Mouse (Mus musculus) left cerebral cortex, adult 8-10 months (tissue): ENCODE data around the gene Nrxn3. TPM values are rescaled to one million over a fixed set of nuclear protein-coding genes. Genes with fewer than 3 reads are reported as not detected.

ENCODE experiments used
- DNase-seq, 2 experiments: peaks; one replicate each; pipeline ENCODE4 v3.0.0; 2022; ENCODE audit warnings: low spot score in 2 of 2
- total RNA-seq, 4 experiments: library from RNA; stranded (reverse); gene quantifications; 2 replicates each; pipeline ENCODE4 v1.2.4; 2022

Gene Nrxn3
- total RNA-seq = 100 to 1,000 TPM; 226 to 258 (median 238) TPM

DNA sequence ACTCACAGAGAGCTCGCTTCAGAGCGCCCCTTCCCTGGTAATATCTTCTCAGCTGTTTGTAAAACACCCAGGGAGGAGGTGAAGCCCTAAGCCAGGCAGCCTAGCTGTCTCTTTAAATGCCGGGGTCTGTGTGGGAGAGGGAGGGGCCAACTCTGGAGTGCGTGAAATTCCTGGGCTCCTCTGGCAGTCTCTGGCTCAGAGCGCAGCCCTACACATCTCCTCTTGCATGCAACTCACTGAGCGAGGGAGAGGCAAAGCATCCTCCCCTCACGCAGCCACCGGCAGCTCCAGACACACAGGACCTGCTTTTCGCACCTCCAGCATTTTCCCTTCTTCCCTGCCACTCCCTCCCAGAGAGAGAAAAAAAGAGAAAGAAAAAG, at the start of gene Nrxn3:
TSS of gene Nrxn3 (plus strand) at position 186 of the 380 bp plus-strand sequence.
- peak; percentile 73 to 81 for DNase-seq

GRCm38 (mm10) chr12:88704159-88704846, 18.4 kb upstream of the Nrxn3 start:
- DNase-seq = no peak

DNA sequence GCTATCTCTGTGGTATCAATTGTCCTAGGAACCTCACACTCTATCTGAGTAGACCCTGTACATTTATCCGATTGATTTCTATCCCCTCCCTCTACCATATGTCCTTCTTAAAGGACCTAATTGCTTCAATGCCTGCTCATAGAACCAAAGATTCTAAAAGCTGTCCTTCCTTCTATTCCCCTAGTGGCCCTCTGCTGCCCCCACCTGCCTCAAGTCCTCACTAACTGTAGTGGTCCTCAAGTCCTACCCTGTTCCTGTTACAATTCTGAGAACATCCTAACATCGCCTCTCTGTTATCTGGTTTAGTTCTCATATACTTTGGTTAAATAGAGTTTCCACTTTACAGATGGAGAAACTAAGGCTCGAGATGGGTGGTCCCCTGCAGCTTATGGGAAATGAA, 16.7 kb upstream of the Nrxn3 start:
- DNase-seq = no peak

DNA sequence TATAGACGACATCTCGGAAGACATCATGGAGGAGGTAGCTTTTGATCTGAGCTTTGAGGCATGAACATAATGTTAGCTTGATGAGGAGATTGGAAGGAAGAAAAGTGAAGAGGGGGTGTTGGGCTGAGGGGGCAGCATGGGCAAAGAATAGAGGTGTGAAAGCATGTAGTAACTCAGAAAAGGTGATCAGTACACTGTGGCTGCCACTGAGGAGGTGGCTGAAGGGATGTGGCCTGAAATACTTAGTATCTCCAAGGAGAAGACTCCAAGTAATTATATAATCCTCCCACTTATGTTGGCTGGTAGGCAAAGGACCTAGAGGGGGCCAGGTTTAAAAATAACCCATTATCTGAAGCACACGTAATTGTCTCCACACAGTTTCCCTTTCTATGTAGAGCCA, 14.9 kb upstream of the Nrxn3 start:
- DNase-seq = peak in 1 of 2 experiments; percentile 87

DNA sequence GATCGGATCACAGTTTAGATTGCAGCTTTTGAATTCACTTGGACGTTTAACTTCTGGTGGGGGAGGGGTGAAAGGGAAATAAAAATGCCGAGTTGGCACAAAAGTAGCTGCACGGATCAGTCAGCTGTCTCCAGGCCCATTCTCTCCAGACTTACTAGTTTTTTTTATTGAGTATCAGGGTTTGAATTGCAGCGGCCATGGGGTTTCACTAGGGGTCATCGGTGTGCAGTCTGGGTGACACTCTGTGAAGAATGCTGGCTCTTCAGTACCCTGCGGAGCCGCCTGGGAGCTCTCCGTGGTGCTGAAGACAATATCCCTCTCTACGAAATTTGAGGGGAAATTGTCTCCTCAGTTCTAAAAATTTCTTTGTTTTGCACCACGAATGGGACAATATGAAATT, 13.5 kb upstream of the Nrxn3 start:
- no peak for DNase-seq

DNA sequence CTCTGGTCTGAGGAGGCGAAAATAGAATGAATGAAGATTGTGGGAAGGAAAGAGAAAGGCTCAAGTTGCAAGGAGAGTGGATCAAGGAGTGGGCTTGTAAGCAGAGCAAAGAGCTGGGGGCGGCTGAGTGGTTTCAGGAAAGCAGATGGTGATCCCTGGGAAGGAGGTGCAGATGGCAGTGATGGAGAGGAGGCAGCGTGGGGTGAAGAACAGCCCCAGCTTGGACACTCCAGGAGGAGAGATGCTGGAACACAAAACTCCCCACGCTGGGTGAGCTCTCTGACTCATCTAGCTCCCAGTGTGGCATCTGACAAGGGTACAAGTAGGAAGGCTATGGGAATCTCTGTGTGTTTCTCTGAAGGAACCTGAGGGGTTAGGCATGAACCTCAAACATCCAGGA, 9.2 kb upstream of the Nrxn3 start:
- DNase-seq = peak in 1 of 2 experiments; percentile 86

GRCm38 (mm10) chr12:88722031-88722690, 515 bp upstream of the Nrxn3 start:
- DNase-seq = no peak

DNA sequence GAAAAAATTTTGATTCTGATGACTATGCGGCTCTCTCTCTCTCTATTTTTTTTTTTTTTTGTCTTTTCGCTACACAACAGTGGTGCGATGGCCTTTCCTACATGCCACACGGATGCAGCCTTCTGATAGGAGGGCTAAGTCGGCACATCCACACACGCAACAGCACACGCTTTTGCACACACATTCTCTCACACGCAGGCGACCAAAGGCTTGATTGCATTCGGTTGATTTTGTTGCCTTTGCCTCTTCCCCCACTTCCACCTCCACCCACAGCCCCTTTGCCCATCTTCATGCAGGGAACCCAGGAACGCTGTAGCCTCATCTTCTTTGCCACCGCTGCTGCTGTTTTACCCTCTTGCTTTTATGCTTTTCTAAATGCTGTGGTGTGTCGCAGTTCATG, 3.6 kb downstream of the Nrxn3 start:
- no peak for DNase-seq

DNA sequence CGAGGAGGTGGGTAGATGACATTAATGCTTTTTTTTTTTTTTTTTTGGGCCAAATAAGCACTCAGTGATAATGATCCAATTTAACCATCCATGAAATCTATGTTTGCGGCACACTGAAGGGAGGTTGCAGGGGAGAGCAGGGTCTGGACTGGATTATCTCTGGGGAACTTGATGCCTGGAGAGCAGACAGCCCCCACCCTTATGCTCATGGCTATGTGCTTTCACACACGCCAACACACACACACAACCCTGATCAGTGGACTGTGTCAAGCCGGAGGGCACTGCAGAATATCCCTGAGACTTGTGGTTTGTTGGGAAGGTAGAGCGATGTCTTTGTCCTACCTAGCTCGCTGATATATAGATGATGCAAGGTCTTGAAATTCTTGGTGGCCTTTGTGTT, 4.1 kb downstream of the Nrxn3 start:
- DNase-seq = no peak

DNA sequence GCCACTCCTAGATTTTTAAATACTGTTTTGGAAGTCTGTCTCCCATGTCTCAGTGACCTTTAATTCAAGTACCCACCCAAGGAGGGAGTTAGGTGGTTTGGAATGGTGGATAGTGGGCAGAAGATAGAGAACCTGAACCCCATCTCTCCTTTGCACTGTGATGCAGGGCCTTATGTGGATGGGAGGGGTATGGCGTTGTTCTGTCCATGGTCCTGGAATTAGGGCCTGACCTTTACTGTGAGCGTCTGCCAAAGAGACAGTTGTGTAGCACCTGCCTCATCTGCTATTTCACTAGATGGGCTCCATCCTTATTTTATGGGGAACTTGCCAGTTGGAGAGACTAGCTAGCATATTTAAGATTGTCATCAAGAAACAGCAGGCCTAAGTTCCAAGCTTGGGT, 8.0 kb downstream of the Nrxn3 start:
- no peak for DNase-seq

DNA sequence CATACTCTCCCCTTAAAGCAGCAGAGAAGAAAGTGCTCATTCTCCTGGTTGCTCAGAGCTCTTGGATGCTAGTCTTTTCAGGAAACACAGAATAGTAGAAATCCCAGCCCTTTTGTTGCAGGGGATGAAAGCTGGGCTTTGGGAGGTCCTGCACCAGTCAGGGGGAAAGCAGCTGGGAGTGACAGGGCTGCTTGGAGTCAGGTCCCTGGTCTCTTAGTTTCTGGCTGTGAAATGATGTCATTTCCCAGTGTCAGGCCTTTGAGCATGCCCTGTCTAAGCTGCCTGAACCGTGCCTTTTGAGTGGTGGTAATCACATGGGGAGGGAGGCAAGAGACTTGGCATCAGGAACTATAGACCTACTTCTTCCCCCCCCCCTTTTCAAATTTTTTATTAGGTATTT, 12.4 kb downstream of the Nrxn3 start:
- DNase-seq = no peak

DNA sequence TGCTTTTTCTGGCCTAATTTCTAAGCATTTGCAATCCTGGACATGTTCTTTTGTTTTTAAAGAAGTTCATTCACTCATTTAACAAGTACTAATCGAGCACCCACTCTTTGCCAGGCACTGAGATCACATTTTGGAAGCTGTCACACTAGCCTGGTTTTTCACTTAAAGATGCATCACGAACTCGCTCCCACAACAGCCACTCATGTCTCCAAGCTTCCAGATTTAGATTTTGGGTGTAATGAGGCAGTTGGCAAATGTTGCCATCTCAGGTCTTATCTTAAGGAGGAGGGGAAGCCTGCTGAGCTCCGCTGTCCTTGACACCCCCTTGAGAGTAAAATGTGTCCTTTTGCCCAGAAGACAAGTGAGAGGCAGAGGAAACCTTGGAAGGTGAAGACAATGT, 14.4 kb downstream of the Nrxn3 start:
- peak in 1 of 2 experiments; percentile 65 for DNase-seq

GRCm38 (mm10) chr12:88738616-88739015, 15.9 kb downstream of the Nrxn3 start:
- DNase-seq = peak; percentile 30 to 90

GRCm38 (mm10) chr12:88746788-88747187, 24.1 kb downstream of the Nrxn3 start:
- no peak for DNase-seq

DNA sequence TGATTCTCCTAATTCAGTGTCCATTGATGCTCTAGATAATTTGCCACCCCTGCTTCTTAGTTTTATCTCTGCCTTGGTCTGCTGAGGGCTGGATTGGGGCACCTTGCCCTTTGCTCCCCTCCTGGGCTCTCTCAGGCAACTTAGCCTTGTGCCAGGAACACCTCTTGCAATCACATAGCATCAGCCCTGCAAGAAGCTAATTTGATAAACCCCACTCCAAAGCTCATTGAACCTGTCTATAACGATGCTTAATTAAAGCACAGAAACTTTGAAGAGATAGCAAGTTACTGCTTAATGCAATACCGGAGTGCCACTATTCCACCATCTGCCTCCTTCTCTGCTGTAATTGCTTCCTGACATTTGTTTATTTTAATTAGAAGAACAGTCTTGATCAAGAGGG, 42.1 kb downstream of the Nrxn3 start:
- no peak for DNase-seq

DNA sequence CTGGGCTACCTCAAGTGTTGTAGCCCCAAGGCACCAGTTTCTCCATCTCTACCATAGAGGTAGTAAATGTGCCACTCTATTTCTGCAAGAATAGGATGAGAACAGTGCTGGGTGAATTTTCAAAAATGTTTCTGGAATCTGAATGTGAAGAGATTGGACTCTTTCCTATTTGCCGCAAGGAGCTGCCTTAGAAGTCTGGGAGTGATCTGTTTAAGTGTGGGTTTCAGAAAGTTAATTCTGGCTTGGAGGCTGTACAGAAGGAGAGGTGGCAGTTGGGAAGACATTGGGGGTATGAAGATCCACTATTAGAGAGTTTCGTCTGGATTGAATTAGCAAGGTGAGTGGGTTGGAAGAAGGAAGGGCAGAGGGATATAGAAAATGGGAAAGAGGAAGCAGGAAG, 52.0 kb downstream of the Nrxn3 start:
- DNase-seq = peak in 1 of 2 experiments; percentile 20

DNA sequence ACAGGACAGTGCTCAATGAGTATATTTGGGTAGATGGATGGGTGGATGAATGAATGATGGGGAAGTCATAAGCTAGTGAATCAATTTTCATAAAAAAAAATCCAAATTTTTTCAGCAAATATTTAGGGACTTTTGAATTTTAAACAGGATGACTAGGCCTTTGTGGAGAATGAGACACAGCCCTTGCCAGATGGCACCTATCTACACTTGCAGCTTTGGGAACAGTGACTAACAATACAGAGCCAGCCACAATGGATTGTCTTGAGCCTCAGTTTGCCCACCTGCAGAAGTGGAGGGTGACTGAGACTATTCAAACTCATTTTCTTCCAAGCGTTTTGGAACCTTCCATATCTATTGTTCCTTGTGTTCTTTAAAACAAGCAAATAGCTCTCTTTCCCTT, 55.4 kb downstream of the Nrxn3 start:
- DNase-seq = peak in 1 of 2 experiments; percentile 30

DNA sequence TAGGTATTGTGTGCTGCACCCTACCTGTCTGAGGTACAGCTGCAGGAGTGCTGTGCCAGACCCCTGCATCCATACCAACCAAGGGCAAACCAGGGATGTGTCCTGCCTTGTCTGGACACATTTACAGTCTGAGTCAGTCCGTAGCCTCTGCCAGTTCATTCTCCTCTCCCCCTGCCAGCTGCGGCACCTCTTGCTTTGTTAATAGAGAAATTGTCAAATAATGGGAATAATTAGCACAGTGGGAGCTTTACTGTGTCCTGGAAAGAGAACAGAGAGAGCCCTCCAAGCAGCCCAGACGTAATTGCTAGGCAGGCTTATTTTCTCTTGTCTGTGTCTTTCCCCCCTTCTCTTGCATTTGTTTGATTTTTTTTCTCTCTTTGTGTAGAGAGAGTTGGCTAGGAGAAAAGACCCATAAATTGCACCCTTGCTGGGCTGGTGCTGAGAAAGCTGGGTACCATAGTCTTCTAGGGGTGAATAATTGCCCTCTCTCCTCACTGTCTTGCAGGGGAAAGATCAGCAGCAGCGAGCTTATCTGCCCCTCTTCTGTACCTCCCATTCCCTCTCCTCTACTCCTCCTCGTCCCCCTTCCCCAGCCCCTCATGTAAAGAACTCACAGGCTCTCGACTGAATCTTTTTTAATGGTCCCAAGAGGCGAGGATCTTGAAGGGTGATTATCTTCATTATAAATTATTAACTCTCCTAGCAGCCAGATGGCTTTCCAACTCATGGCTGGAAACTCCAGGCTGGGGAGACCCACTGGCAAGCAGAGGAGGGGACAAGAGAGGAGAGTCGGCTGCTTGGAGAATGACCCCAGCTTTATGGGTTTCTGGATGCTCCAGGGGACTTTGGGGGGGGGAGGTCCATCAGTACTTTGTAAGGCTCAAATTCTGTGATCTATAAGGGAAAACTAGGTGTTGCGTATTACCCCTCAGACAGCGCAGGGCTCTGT, 61.8 kb downstream of the Nrxn3 start:
- no peak for DNase-seq

DNA sequence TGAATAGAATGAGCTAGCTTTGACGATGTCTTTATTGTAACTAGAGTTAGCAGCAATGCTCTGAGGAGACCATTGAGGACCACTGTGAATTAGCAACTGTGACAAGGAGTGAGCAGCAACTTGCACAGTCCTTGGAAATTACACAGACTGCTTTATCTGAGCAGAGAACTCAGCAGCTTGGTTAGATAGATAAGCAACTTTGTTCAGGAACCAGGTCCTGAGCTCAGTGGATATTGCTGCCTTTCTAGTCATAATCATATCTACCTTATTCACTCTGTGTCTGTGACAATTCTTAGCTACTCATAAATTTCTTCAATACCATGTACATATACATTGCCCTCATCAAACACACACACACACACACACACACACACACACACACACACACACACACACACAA, 70.6 kb downstream of the Nrxn3 start:
- no peak for DNase-seq

GRCm38 (mm10) chr12:88800990-88801655, 78.4 kb downstream of the Nrxn3 start:
- no peak for DNase-seq

DNA sequence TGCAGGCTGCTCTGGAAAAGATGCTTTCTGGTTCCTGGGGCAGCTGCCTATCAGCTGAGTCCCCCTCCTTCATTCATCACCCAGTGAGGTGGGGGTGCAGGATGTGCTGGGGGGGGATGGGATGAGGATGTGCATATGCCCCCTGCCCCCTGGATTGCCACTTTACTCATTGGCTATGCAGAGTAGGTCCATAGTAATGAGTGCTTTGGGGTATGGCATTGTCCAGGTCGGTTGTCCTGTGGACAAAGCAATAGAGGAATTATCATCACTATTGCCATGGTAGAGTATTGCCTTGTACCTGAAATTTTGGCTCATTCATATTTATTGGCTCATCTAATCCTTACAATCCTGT, 79.0 kb downstream of the Nrxn3 start:
- no peak for DNase-seq

GRCm38 (mm10) chr12:88808947-88809346, 86.3 kb downstream of the Nrxn3 start:
- DNase-seq = no peak
